ENCODE assay signal across 23 mouse cellular contexts in the genomic region with DNA sequence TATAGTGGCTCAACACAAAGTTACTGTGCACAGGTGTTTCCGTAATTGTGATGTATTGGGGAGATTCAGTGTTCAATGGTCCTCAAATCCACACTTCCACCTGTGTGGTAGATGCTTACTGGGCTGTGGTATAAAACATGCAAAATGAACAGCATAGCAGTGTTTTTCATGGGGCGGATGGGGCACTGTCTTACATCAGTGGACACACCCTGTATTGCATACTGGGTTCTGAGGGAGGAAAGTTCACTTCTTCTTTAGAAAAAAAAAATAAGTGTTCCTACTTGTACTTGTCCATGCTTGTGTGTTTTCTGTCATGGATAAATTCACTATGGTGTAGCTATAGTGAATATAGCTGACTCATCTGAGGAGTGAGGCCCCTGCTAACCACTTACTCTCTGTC.
"Had no signal": no experiment of that assay in that cellular context is flagged by ENCODE, and none has a peak within 500 bp of the region (broad histone marks: within the 10 kb centered on the region; RNA-seq: fewer than 3 reads in every experiment).

No protein-coding gene starts in this region.

- H3K9ac ChIP-seq: limb, embryonic 13.5 days; liver, embryonic 13.5 days; midbrain, embryonic 12.5 days; midbrain, embryonic 15.5 days; neural tube, embryonic 13.5 days; stomach, embryonic 15.5 days had no signal

- H3K9me3 ChIP-seq: limb, embryonic 13.5 days; liver, embryonic 13.5 days; midbrain, embryonic 12.5 days; midbrain, embryonic 15.5 days; neural tube, embryonic 13.5 days; stomach, embryonic 15.5 days had no signal

- H3K27ac ChIP-seq: left cerebral cortex, adult 2 months; limb, embryonic 13.5 days; liver, embryonic 13.5 days; midbrain, embryonic 12.5 days; midbrain, embryonic 15.5 days; neural tube, embryonic 13.5 days; stomach, embryonic 15.5 days had no signal

- ATAC-seq: midbrain, embryonic 15.5 days had no signal

- H3K4me3 ChIP-seq: left cerebral cortex, adult 2 months; limb, embryonic 13.5 days; liver, embryonic 13.5 days; midbrain, embryonic 12.5 days; midbrain, embryonic 15.5 days; myocyte; neural tube, embryonic 13.5 days; stomach, embryonic 15.5 days had no signal

- H3K27me3 ChIP-seq: limb, embryonic 13.5 days; liver, embryonic 13.5 days; midbrain, embryonic 12.5 days; midbrain, embryonic 15.5 days; neural tube, embryonic 13.5 days; stomach, embryonic 15.5 days had no signal

- DNase-seq: kidney, adult 11 months; kidney, adult 8-10 months; kidney, postnatal 14 days; kidney, postnatal 4 days; layer of hippocampus, adult 9-11 months; layer of hippocampus, postnatal 36 days; left cerebral cortex, postnatal 4 days; liver; liver, embryonic 13.5 days; lung, adult 2 months; lung, postnatal 14 days; lung, postnatal 4 days; retina, postnatal 1 day; right cerebral cortex, postnatal 25 days; spleen, adult 18-20 months; thymus, postnatal 36 days had no signal

- H3K4me1 ChIP-seq: limb, embryonic 13.5 days; midbrain, embryonic 12.5 days; midbrain, embryonic 15.5 days; neural tube, embryonic 13.5 days; stomach, embryonic 15.5 days had no signal

- H3K4me2 ChIP-seq: limb, embryonic 13.5 days; liver, embryonic 13.5 days; midbrain, embryonic 12.5 days; midbrain, embryonic 15.5 days; neural tube, embryonic 13.5 days; stomach, embryonic 15.5 days had no signal

- H3K36me3 ChIP-seq: midbrain, embryonic 15.5 days had no signal
